Mouse (Mus musculus) right cerebral cortex, postnatal 10 days (tissue): ENCODE measurements at regions not wholly inside any gene's neighbourhood (a gene's known extent, or its start where the extent isn't known, plus 50 kb on each side); places are given as distances from the start of the nearest gene placed in this dataset.

Experiments used
- DNase-seq, 2 experiments: peaks; one replicate each; pipeline ENCODE4 v3.0.0; 2021; ENCODE audit warnings: low spot score in 2 of 2

DNA sequence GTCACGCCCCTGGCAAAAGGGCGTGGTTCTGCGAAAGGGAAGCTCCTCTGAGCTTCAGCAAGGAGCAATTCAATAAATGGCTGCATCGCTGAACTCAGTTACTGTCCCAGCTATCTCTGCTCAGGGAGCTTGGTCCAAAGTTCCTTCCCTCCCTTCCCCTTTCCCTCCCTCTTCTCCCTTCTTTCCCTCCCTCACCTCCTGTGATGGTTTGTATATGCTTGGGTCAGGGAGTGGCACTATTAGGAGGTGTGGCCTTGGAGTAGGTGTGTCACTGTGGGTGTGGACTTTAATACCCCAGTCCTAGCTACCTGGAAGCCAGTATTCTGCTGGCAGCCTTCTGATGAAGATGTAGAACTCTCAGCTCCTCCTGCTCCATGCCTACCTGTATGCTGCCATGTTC, 120.5 kb downstream of the Erv3 start:
- no peak for DNase-seq

DNA sequence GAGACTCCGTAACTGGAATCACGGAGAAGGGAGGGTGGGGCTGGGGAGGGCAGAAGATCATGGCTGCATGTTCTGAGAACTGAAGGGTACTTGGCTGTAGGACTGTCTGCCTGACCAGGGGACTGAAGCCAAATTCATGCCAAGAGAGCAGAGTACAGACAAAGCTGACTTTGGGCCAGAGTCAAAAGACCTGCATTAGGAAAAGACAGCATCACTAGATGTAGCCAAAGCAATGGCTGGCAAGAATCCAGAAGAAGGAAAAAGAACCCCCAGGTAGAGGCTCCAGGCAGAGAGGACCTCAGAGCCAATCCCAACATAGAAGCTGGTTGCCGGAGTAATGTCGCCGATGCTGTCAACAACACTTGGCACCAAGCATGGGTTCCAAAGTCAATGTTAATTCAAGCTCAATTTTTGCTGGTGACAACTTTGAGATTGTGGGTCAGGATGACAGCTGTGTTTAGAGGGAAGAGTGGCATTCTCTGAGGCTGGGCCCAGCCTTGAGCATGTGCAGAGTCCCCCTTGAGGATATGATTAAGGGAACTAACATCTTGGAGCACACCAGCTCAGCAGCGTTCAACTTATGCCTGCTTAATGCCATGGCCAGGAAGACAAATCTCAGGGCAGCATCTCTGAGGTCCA, 124.7 kb downstream of the Erv3 start:
- DNase-seq: no peak

DNA sequence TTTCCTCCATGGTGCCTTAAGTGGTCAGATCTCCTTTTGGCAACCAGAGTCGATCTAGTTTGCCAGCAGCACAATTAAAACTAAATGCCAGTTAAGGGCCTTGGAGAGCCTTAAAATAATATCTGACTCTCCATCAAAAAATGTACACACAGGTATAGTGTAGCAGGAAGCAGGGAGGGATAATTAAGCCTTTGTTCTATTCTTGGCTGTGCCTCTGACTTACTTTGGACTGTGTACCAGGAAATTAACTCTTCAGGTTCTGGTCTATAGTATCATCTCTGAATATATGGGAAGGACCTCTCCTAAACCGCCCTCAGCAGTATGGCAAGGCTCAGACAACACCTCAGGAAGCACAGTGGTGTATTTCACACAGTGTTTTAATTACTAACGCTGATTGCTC, 133.0 kb downstream of the Erv3 start:
- DNase-seq: no peak

DNA sequence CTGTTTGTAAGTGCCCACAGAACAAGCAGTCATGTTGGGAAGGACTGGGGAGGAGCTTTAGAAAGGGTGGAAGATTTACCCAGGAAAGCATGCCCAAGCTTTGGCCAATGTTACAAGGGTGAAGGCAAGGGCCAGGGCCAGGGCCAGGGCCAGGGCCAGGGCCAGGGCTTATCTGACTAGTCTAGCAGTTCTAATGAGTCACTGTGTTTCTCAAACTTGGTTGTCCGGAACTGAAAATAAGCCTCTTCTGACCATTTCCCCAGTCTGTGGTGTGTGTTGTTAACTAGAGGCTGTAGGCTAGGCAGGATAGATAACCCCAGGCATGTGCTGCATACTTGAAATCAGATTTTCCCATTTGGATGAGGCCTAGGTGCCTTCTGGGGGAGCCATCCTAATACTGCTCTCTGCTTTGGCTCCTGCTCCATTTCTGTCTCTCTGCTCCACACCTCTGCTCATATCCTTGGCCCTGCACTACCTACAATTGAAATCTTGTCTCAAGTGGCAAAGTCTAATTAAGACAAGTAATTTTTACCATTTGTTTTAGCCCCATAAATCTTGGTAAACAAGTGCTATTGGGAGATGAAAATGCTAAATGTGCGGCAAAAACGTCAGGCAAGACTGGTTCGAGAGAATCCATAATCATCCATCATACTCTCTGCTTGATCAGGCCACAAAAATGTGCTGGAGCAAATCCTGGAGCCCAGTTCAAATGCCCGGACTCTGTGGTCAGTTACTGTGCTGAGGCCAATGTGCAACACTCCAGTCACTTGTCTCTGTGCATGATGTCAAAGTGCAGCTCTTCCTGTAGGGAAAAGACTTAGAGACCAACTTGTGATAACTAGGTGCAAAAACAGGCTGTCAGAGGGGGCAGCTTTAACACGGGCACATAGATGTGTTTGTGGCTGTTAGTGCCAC, 137.7 kb downstream of the Erv3 start:
- no peak for DNase-seq

DNA sequence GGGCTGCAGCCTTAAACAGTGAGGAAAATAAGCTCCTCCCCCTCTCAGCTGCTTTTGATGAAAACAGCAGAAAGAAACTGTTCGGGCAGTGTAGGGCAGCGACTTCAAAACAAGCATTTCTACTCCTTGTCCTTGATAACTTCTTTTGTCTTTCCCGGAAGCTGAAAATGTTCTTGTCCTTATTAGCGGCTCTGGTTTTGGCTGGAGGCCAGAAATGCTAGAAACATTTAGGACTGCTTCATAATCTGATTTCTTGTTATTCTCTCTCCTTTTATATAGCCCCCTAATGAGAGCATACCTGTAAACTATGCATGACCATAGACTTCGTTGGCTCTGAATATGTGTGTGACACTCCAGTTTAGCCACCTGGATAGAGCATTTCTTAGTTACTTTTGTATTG, 142.0 kb downstream of the Erv3 start:
- DNase-seq: no peak

DNA sequence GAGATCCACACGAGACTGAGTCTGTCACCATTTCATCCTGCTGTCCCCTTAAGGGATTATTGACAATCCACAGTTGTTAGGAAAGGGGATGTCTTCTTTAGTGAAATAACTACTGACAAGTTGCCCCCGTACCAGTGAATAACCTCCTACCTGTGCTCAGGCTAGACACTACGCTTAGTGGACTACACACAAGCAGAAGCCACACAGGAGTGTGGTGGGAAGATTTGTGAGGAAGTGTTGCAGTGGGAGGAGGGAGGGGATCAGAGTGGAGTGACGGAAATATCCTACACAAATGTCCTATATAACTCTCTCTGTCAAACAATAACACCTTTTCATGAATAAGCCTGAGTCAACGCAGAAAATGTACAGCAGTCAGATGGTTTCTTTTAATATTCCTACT, 142.7 kb downstream of the Erv3 start:
- DNase-seq: no peak

DNA sequence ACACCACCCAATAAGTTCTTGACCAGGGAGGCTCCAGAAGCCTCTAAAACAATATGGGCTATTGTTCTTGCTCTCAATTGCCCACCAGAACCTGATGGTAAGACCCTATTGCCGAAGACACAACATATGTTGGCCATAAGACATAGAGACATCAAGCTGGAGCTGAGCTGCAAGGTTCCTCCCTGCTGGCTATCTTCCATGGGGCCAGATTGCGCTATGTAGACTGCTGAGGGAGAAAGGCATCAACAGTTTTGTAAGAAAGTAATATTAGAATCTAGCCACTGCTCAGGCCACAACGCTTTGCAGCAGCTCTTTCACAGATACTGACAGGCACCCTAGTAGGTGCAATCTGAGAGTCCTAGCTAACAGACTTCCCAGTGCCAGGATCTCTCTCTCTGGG, 144.2 kb downstream of the Erv3 start:
- no peak for DNase-seq

DNA sequence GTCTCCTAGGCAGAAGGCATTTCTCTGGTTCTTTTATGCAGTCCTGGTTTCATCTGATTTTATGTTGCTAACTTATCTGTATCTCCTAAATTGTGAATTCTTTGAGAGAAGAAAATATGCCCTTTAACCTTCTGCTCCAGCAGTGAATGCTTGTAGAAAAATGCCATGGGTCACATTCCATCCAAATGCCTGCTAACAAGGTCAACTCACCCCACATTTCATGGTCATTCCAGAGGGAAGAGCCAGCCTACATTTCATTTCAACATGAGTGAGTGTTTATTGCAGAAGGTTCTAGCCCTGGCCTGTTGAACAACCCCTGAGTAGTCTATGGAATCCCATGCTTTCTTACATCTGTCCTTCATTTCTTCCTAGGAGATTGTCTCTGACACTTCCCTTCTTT, 147.7 kb downstream of the Erv3 start:
- DNase-seq: no peak

DNA sequence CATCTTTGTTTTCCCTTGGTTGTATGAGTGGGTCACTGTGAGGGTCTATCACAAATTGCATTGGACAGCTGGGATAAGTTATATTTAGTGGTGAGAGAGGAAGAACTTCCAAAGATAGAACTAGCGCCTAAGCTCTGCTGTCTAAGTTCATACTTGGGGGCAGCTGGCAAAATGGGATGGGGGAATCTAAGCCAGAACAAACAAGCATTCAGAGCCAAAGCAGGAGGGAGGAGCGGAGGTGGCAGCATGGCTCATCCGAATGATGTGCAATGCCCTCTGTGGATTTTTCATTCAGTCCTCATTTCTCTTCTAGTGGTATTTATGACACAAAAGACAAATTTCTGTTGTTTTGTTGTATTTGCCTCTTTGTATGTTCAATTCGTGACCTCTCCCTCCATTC, 144.5 kb upstream of the Adra1d start:
- DNase-seq: no peak

DNA sequence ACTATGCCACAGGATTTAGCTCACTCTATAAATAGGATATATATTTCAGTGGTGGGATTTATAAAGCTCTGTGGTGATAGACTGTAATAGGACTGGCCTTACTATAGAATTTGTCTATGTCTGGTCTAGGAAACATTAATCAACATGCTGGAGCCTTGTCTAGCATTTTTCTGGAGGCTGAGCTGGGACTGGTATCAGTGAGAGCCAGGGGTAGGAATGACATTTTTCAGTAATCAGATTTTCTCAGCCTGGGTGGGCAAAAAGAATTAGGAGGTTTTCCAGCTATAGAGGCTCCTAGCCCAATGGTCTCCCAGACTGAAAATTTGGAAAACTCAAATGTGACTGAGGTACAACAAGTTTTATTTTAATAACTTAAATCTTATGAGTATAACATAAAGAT, 142.3 kb upstream of the Adra1d start:
- DNase-seq: no peak

DNA sequence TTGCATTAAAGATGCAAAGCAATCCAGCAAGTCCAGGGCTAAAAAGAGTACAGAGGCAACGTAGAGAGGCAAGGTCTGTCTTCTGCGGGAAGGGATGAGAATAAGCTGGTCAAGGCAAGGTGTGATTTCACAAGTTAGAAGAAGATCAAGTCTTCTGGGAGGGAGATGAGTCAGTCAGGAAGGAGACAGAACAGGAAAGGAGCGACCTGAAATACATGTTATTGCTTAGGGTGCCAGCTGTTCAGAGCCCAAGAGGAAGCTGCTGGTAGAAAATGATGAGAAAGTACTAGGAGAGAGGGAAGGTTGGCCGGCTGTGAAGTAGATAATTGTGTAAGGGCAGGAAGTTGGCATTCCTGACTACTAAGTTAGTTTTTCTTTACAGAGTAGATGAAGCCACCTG, 140.1 kb upstream of the Adra1d start:
- no peak for DNase-seq

DNA sequence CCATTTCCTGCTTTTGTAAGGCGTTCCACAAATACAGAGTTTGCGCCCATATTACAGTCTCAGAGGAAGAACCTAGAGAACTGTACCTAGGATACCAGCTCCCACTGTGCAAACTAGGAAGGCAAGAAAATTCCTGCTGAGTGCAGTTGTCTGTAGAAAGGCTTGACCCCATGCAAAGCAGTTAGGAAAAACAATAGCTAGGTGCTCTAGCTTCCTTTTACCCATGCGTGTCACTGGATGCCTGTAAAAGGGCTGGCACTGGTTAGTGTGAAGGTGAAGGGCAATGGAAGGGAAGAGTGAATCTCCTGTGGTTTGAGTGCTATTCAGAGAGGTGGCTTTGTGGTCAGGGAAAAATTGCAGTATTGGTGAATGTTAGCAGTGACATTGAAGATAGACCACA, 137.7 kb upstream of the Adra1d start:
- DNase-seq: no peak

DNA sequence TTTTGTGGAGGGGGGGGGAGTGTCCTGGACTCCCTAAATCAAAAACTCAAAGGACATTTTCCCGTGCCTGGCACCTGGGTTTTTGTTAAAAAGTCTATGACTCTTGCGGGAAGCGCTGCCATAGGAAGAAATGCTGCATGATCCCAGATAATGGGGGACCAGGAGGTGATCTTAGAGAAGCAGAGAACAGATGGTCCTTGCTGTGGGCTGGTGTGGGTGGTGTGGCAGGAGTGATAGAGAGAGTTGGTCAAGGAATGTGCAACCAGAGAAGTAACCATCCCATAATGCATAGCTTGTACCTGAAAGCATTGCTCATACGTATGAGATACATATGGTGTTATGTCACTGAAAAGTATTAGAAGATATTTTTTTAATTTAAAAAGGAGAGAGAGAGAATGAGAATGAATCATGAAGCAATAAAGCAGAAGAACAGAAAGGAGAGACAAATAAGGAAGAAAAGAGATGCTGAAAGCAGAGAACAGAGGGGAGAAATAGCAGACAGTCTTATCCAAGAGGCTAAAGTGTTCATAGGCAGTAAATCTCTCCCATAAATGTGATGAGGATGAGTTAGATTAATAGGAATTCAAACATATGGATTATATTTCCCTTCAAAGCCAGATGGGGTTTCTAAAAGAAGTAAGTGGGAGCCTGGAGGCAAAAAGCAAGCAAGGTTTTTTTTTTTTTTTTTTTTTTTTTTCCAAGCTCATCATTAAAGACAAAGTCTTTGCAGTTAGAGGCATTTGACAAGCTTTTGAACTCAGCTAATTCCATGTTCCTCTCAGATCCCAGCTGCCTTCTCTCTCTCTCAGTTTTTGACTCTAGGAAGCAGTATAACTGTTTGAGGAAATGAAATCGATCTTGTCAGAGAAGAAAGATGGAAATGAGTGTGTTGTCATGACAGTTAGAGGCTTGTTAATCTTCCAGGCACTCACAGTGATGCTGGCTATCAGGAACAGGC, 136.2 kb upstream of the Adra1d start:
- no peak for DNase-seq

DNA sequence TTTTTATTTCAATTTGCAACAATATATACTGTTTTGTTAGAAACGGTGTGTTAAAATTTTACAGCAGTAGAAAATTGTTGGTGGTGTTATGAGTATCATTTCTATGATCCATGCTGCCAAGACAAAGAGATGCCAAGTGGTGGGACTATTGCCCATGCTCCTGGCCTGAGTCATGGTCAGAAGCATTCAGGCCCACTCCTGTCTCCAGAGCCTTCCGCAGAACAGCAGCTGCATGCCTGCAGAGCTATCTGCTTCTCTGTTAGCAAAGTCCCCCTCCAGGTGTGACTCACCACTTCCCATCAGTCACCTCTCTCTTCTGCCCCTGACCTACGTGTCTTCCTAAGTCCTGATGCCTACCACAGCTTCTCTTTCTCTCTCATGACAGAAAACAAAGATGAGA, 134.2 kb upstream of the Adra1d start:
- no peak for DNase-seq

DNA sequence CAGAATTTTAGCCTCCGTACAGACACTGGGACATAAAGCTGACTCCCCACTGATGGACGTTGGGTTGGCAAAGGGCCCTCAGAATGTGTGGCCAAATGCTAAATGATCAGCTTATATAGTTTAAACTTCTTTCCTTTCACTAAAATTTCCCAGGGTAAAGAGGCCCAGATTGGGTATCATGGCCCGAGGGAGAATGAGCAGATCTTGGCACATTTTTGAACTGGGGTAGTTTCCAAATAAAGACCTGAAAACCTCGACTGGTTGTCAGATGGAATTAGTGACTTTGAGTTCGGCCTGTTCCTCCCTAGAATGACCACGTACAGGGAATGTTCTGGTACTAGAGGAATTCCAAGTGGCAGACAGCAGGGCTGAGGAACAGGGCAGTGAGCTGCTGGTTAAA, 127.9 kb upstream of the Adra1d start:
- no peak for DNase-seq

DNA sequence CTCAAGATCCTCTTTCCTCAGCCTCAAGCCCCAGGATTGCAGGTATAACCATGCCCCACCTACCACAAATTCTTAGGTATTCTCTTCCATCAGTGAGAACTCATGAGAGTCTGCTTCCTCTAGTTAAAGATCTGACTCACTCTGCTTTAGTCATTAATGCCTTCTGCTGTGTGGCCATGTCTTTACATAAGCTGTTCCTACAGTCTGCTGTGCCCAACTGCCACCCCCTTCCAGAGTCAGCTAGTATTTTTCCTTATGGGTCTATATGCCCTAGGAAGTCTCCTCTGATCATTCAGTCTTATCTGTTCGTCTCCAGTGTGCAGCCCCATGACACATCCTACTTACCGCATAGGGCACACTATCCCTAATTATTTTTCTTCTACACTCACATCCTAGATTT, 126.2 kb upstream of the Adra1d start:
- DNase-seq: no peak

DNA sequence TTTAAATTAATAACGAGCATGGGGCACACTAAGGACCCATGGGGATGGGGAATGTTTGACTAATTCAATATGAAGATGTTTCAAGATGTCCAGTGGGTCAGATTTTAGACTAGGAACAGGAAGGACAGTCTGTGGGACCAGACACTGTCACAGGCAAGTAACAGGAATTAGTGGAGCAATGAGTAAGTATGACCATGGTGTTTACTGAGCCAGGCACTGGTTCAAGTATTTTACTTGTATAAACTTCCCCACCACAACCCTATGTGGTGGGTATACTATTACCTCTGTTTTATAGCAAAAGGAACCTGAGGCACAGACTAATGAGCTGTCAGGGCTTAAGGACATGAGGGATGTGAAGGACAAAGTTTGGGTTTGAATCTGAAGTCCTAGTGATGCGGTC, 125.4 kb upstream of the Adra1d start:
- DNase-seq: no peak

DNA sequence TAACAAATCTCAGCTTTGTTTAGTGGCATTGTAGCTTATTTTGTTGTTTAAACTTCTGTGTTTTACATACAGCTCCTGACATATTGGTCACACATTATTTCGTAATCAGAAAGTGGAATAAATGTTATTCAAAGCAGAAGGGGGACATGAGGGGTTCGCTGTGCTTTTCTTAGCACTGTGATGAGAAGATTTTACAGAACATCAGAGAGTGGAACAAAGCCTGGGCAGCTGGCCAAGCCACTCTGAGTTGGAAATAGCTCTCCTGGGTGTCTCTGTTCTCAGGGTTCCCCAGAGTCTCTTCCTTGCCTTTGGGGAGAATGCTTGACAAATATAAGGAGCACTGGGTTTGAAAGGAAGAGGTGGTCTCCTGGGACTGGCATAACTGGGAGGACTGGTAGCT, 124.7 kb upstream of the Adra1d start:
- DNase-seq: peak; percentile 88 to 90

DNA sequence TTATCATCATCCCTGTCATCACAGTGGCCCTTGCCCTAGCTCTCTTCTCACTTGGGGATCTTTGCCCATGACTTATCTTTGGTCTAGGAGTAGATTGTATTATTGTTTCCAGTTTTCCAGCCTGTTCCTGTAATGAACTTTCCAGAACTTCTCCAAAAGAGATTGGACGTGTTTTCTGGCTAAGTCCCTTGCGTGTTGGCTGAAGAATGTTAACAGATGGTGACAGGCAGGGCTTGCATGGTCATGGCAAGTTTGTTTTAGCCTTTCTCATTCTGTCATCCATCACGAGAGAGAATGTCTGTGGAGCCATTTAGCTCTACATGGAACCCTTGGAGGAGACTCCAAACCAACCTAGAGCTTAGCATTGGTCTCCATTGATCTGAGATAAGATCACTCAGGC, 123.2 kb upstream of the Adra1d start:
- no peak for DNase-seq

DNA sequence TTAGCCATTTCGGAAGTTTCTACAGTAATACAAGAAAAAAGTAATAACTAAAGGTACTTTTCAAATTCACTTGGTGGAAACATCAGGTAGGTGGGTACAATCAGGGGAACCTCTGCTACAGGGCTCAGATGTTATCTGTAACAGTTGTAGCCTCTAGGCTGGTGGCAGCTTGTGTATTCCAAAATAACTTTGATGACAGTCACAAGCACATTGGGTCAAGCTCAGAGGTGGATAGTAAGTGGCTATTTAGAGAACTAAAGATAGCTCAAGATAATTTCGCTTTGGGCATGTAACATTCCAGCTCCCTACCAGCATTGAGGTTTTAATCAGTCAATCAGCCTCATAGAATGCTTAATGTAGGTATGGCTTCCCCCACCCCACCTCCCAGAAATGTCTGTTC, 121.7 kb upstream of the Adra1d start:
- no peak for DNase-seq

DNA sequence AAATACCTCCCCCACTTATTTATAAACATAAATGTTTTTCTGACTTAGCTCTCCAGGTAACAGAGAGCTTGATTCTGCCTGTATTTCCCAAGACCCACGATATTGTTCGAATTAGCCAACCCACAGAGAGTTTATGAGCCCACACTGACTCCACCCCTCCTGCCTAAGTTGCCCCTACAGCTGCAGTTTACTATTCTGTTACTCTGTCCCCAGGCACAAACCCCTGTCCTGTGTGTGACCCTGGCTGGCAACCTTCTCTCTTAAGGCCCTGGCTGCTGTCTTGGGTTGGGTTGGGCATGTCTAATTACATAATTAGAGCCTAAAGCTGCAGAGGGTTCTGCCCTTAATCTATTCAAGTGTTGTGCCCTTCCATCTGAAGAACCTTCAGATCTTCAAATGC, 116.4 kb upstream of the Adra1d start:
- no peak for DNase-seq

DNA sequence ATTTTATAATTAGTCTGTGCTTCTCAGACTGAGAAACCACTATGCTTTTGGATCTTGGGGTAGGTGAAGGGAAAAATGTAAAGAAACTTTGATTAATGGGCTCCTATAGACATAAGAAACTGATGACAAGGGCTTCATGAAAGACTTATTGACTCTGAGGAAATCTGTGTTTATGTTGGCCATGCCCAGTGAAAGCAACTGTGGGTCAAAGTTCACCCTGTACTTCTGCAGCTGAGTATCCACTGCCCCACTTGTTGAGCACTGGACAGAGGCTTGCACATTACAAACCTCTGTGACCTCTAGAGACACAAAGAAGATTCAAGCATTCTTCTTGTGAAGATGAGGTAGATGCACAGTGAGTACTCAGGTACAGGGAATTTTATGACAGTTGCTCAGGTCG, 114.7 kb upstream of the Adra1d start:
- DNase-seq: no peak
